In the genomic region with DNA sequence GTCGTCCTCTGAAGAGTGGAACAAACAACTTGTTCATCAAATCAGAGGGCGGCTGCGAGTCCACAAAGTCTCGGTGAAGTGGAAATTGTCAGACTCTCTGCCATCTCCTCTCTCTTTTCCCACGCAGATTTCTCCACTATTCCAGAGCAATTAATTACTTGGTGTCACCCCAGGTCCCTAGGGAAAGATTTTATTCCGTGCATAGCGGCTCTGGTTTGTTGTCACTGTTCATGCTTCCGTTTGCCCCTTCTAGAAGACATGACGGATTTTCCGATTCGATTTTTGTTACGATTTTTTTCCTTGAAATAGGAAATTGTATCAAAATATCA, we compare ENCODE assay signal across 8 mouse cellular contexts. TPM values are rescaled to one million over a fixed set of nuclear protein-coding genes. Genes with fewer than 3 reads are reported as not detected.
DNase-seq lines count a peak whose midpoint lies in the region; ATAC-seq and TF ChIP-seq lines count a peak whose summit lies in the region.

No protein-coding gene starts in this region.

- no peak for ATAC-seq in heart, embryonic 13.5 days (ENCODE audit: extremely low read depth, insufficient number of reproducible peaks, low FRiP score, low TSS enrichment)
- ATAC-seq in forebrain, embryonic 14.5 days: no peak
- ATAC-seq in liver, postnatal 0 days: no peak

- no peak for TF ChIP-seq CTCF in E14TG2a.4 (conservative IDR thresholded peaks at IDR 0.05; ENCODE audit: low read length)
- no peak for TF ChIP-seq CTCF in liver, postnatal 0 days (IDR thresholded peaks at IDR 0.05; ENCODE audit: low read depth)

- H3K27ac ChIP-seq in heart, embryonic 13.5 days (replicated peaks): peak overlapping the region; percentile 96
- 0 out of 2 replicates have a peak overlapping the region, but pooled peaks have one; percentile 93 for H3K27ac ChIP-seq in forebrain, embryonic 14.5 days (ENCODE audit: low read depth, low read length)
- peak overlapping the region; percentile 100 for H3K27ac ChIP-seq in liver, postnatal 0 days (ENCODE audit: low read depth)

- intact Hi-C loops in heart, postnatal 36 days (cut with DNase I): no loop called here
- intact Hi-C loops in gastrocnemius, postnatal 14 days (cut with DNase I; ENCODE audit: low total_unique reads): no loop called here

- peak overlapping the region; percentile 81 for H3K4me3 ChIP-seq in heart, embryonic 13.5 days
- H3K4me3 ChIP-seq in E14TG2a.4 (replicated peaks; ENCODE audit: low read length): peak overlapping the region; percentile 98
- H3K4me3 ChIP-seq in forebrain, embryonic 14.5 days (ENCODE audit: low read depth, low read length): peak overlapping the region; percentile 86
- peak overlapping the region; percentile 99 for H3K4me3 ChIP-seq in liver, postnatal 0 days (ENCODE audit: low read depth, low read length)

- H3K9me3 ChIP-seq in heart, embryonic 13.5 days: no peaks in the 10 kb centered on the region
- peaks cover 6% of the 10 kb centered on the region; the same call in 1 of the 2 replicates for H3K9me3 ChIP-seq in E14TG2a.4 (ENCODE audit: low read length)
- no peaks in the 10 kb centered on the region for H3K9me3 ChIP-seq in forebrain, embryonic 14.5 days (replicated peaks; ENCODE audit: control insufficient read depth, low read length)
- no peaks in the 10 kb centered on the region for H3K9me3 ChIP-seq in liver, postnatal 0 days (ENCODE audit: low read length)

- no peak for TF ChIP-seq EP300 in liver, postnatal 0 days (IDR thresholded peaks at IDR 0.05; ENCODE audit: low read depth)

- H3K4me2 ChIP-seq in heart, embryonic 13.5 days: peak overlapping the region; percentile 91
- H3K4me2 ChIP-seq in forebrain, embryonic 14.5 days (ENCODE audit: low read length): peak overlapping the region; percentile 69
- H3K4me2 ChIP-seq in liver, postnatal 0 days (ENCODE audit: low read depth, low read length): peak overlapping the region; percentile 95

- H3K36me3 ChIP-seq in heart, embryonic 13.5 days: peaks cover 22% of the 10 kb centered on the region
- peaks cover 44% of the 10 kb centered on the region for H3K36me3 ChIP-seq in E14TG2a.4 (ENCODE audit: insufficient read depth, low read length)
- peaks cover 5% of the 10 kb centered on the region; the same call in 1 of the 2 replicates for H3K36me3 ChIP-seq in forebrain, embryonic 14.5 days (ENCODE audit: control insufficient read depth, insufficient read depth, low read length)
- H3K36me3 ChIP-seq in liver, postnatal 0 days (replicated peaks; ENCODE audit: insufficient read depth, low read length): no peaks in the 10 kb centered on the region

- H3K27me3 ChIP-seq in heart, embryonic 13.5 days (replicated peaks): no peaks in the 10 kb centered on the region
- H3K27me3 ChIP-seq in E14TG2a.4 (ENCODE audit: insufficient read depth, low read length): no peaks in the 10 kb centered on the region
- H3K27me3 ChIP-seq in forebrain, embryonic 14.5 days (replicated peaks; ENCODE audit: control insufficient read depth, insufficient read depth, low read length): no peaks in the 10 kb centered on the region
- no peaks in the 10 kb centered on the region for H3K27me3 ChIP-seq in liver, postnatal 0 days (ENCODE audit: insufficient read depth, low read length)

- H3K9ac ChIP-seq in heart, embryonic 13.5 days: peak overlapping the region; percentile 95
- peak overlapping the region; percentile 86 for H3K9ac ChIP-seq in forebrain, embryonic 14.5 days (ENCODE audit: low read length)
- peak overlapping the region; percentile 98 for H3K9ac ChIP-seq in liver, postnatal 0 days (replicated peaks)

- WGBS in heart, embryonic 13.5 days: 4% methylated on average over 12 of the region's 12 CpGs
- WGBS in forebrain, embryonic 14.5 days: 7% methylated on average over 12 of the region's 12 CpGs
- WGBS in liver, postnatal 0 days (ENCODE audit: insufficient replicate concordance): 8% methylated on average over 12 of the region's 12 CpGs

- no peak for DNase-seq in heart, postnatal 36 days
- no peak for DNase-seq in forebrain, embryonic 14.5 days (ENCODE audit: low spot score)
- DNase-seq in liver, postnatal 0 days: no peak
- DNase-seq in urinary bladder, postnatal 10 days (ENCODE audit: low spot score): no peak
- no peak for DNase-seq in gastrocnemius, postnatal 14 days
- DNase-seq in layer of hippocampus, adult 8-10 months (ENCODE audit: low spot score in 2 of 2): no peak

- peaks cover 25% of the 10 kb centered on the region for H3K4me1 ChIP-seq in heart, embryonic 13.5 days
- peaks cover 37% of the 10 kb centered on the region for H3K4me1 ChIP-seq in E14TG2a.4 (replicated peaks; ENCODE audit: low read depth, low read length)
- H3K4me1 ChIP-seq in forebrain, embryonic 14.5 days (ENCODE audit: control insufficient read depth, insufficient read depth, low read length): peaks cover 18% of the 10 kb centered on the region
- peaks cover 20% of the 10 kb centered on the region for H3K4me1 ChIP-seq in liver, postnatal 0 days (ENCODE audit: insufficient read depth)

RNA-seq across cellular contexts. Expression of a gene that starts 0.7 kb away (rescaled TPM):
- 48.1 and 48.2 TPM in 2 replicates for polyA plus RNA-seq in heart, embryonic 13.5 days (2015; fragmentation: Nextera tagmentation; extraction: Ambion mirVana)
- 10 to 100 TPM; 36.2 to 38.2 TPM for total RNA-seq in heart, postnatal 36 days (2021)
- 70.6 and 78.6 TPM in 2 replicates for polyA plus RNA-seq in forebrain, embryonic 14.5 days (2014; fragmentation: Nextera tagmentation; extraction: Ambion mirVana)
- 20.9 and 21.7 TPM in 2 replicates for polyA plus RNA-seq in liver, postnatal 0 days (2015; fragmentation: Nextera tagmentation; extraction: Ambion mirVana)
- 10 to 100 TPM; 31.3 to 33.9 TPM for total RNA-seq in gastrocnemius, postnatal 14 days (2021)
- total RNA-seq in layer of hippocampus, adult 8-10 months (2022): 10 to 100 TPM; 50.3 to 60.3 (median 55.7) TPM

RNA-seq across cellular contexts. Expression of a gene that starts 41.0 kb away (rescaled TPM):
- 0.98 and 1.1 TPM in 2 replicates for polyA plus RNA-seq in heart, embryonic 13.5 days (2015; fragmentation: Nextera tagmentation; extraction: Ambion mirVana)
- total RNA-seq in heart, postnatal 36 days (2021): under 1 TPM in 1 of 2 experiments, not detected in 1; 0.27 TPM
- 1.1 and 1.4 TPM in 2 replicates for polyA plus RNA-seq in forebrain, embryonic 14.5 days (2014; fragmentation: Nextera tagmentation; extraction: Ambion mirVana)
- polyA plus RNA-seq in liver, postnatal 0 days (2015; fragmentation: Nextera tagmentation; extraction: Ambion mirVana): not detected in 2 replicates
- under 1 TPM in 1 of 2 experiments, not detected in 1; 0.20 TPM for total RNA-seq in gastrocnemius, postnatal 14 days (2021)
- total RNA-seq in layer of hippocampus, adult 8-10 months (2022): 1 to 10 TPM; 5.0 to 7.8 (median 5.9) TPM

Comparison
In these comparisons a context has a peak if more than half of its experiments do, and no peak if none do; other contexts are left out.
1. RNA of a gene that starts 41.0 kb away (total RNA-seq): 5.0 to 7.8 TPM in layer of hippocampus, adult 8-10 months; 0.27 TPM in heart, postnatal 36 days and 0.20 TPM in gastrocnemius, postnatal 14 days; every median in the first group is over 4 times any median in the second.
2. Peak in every context shown above with its lines, with median percentiles within 50 percentile points of each other: H3K27ac ChIP-seq, H3K4me2 ChIP-seq, H3K4me3 ChIP-seq and H3K9ac ChIP-seq.